Mouse (Mus musculus): ENCODE measurements at regions not wholly inside any gene's neighbourhood (a gene's known extent, or its start where the extent isn't known, plus 50 kb on each side); places are given as distances from the start of the nearest gene placed in this dataset.

DNA sequence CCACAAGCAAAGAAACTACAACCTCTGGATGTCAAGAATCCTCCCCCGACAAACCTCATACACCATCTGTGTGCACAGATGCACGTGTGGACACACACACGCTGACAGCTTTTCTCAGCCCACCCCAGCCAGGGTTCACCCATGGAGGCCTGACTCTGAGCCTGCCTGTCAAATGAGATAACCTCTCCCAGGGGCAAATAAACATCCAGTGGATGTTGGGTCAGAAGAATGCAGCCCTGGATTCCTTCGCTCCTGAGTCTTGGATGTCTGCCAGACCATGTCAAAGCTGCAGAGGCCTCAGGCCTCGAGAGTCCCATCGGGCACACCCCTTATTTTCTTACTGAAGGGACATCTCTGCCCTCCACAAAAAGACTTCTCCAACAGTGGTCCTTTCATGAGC, 83.4 kb upstream of the Hand1 start:
- TF ChIP-seq GATA1 (IDR thresholded peaks at IDR 0.05; ENCODE audit: low read length) = no peak

DNA sequence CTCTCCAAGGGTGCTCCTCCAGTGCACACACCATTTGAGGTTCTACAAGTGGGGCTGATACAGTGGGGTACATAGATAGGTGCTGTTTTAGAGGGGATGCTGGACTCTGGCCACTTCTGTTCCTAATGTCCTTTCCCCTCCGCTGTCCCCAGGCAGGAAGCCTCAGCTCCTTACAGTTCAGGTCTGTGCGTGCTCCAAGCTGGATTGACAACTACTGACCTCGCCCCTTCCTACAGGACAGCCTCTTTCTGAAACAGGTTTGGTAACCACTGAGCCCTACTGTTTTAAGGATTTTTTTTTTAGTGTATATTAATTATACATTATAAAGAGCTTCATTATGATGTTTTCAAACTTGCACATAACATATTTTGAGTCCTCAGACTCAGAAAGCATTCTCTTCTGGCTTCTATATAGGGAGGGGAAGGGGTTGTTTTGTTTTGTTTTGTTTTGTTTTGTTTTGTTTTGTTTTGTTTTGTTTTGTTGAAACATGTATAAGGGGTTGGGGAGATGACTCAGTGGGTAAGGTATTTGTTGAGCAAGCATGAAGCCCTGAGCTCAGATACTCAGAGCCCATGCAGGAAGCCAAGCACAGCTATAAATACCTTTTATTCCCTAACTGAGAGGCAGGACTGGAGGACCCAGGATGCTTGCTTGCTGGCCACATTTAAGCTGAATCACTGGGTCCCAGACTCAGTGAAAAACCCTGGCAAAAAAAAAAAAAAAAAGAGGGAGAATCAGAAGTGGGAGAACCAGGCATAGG, 81.4 kb upstream of the Hand1 start:
- no peak for TF ChIP-seq GATA1 (IDR thresholded peaks at IDR 0.05; ENCODE audit: low read length)

DNA sequence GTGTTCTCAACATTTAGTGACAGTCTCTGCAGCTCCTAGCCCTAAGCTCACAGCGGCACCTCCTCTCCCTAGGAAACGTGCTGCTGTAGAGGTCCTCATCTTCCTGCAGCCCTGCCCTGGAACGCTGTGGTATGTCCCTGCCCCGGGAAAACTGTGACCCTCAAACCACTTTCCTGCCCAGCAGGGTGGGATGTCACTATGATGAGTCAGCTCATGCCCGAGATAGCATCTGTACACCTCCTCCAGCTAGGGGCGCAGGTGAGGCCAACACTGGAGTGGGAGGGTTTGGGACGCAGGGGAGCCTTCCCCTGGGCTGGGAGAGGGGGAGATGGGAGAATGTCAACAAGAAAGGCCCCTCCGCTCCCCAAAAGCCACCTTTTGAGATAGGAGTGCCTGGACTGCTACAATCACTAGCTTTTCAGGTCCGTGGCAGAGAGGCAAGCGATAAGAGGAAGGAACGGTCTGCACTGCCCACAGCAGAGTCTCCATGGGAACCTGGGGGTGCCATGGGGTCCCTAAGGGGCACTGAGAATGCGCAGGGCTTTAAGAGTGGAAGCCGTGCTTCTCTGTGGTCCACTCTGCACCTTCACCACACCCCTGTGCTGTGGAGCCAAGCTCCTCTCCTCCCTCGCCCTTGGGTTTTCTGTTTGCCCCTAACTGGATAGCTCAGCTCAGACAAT, 80.5 kb upstream of the Hand1 start:
- no peak for TF ChIP-seq GATA1 (IDR thresholded peaks at IDR 0.05; ENCODE audit: low read length)

DNA sequence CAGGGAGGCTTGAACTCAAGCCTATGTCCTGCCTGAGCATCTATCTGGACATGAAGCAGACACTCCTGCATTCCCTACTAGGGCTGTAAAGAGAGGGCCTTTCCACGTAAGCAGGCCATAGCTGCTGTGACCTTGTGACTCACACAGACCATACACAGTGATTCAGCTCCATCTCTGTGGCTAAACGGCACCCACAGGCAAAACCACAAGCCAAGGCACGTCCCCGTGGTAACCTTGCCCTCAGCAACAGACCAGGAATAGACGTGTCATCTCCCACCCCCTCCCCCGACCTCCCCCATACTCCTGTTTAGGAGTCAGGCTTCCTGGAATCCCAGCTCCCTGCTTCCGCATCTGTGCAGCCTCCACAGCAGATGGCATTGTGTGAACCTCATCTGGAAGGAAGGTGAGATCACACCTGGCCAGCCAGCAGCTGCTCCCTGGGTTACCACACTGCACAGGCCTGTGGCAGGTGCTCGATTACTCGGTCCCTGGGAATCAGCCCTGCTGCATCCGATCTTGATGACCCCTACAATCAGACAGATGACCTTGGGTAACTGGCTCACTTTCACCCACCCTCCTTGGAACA, 79.2 kb upstream of the Hand1 start:
- no peak for TF ChIP-seq GATA1 (IDR thresholded peaks at IDR 0.05; ENCODE audit: low read length)

DNA sequence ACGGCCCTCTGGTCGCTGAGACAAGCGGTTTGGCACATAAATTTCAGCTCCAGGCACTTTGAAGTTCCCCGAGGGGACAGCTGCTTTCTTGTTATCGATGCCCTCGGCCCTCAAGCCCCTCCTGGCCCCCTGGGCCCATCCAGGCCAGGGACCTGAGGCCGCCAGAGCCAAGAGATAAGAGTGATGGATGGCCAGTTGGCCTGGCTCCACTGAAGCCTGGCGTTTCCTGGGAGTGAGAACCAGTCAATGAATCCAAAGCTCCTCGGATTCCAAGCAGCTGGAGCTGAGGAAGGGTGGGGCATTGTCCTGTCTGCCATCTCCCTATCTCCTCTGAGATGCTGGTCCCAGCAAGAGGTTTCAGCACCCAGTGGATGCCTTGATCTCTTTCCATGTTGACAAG, 71.6 kb upstream of the Hand1 start:
- no peak for TF ChIP-seq GATA1 (IDR thresholded peaks at IDR 0.05; ENCODE audit: low read length)

DNA sequence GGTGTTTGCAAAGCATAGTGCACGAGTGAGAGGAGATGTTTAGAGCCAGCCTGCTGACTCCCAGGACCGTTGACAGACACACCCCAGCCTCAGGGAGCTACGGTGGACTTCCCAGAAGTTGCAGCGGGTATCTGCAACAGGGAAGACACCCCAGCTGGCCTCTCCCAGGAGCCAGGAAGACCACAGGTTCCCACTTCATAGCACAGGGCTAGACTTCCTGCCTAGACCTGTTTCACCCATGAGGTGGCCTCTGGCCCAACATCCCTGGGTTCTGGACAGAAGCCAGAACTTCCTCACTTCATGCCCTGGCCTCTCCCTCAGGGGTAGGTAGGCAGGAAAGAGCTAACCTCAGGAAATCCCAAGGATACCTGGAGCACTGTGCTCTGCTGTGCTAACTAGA, 66.7 kb upstream of the Hand1 start:
- no peak for TF ChIP-seq GATA1 (IDR thresholded peaks at IDR 0.05; ENCODE audit: low read length)

DNA sequence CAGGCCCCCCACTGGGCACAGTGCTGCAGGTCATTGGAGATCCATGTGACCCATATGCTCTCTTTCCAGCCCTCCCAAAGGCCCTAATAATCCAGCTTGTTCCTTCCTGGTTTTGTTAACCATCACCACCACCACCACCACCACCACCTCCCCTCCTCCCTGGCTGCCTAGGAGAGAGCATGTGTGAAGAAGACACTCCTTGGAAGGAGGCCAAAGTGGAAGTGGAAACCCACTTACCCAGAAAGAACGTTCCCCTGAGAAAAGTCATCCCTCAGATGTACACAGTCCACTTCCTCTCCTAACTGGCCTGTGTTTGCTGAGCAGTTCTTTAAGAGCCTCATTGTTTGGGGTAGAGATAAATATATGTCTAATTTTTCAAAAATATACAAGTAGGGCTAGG, 62.9 kb upstream of the Hand1 start:
- no peak for TF ChIP-seq GATA1 (IDR thresholded peaks at IDR 0.05; ENCODE audit: low read length)

DNA sequence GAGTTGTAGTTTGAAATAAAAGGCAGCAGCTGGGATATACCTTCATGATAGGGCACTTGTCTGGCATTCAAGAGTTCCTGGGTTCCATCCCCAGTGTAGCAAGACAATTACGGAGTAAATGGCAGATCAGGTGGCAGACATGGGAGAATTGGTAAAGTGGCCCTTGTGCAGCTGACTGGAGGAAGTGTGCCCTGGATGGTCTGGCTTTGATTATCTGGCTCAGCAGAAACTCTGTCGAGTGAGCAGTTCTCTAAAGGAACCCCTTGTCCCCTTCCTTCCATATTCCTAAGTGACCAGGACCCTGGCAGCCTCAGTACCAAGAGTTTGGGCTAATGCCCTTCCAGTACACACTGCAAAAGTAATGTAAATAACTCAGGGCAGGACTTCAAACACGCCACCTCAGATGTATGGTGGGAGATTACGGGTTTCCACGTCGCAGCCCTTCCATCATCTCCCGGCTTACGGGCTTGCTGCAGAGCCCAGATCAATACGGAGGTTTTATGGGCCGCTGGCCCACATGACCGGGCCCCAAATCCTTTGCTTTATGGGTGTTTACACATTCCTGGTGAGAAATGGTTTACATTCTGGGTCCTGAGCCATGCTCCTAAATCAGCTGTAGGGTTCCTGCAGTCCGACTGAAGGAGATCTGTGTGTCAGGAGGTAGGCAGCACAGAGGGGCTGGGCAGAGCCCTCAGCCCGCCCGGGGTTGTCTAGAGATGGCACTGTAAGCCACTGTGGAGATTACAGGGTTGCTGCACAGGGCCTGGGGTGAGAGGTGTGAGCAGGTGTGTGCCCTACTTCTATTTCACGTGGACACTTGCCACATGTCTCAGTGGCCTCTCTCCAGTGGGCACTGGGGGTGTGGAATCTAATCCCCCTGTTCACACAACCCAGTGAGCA, 50.4 kb upstream of the Hand1 start:
- no peak for TF ChIP-seq GATA1 (IDR thresholded peaks at IDR 0.05; ENCODE audit: low read length)
